Mouse (Mus musculus) forebrain, embryonic 12.5 days (tissue): ENCODE measurements around the gene Gm12166. TPM values are rescaled to one million over a fixed set of nuclear protein-coding genes. Genes with fewer than 3 reads are reported as not detected.
"Not testable (repeated sequence)": the region's sequence is repeated elsewhere in the genome, so short reads cannot be mapped to it uniquely, and the experiment has no call there.

Experiments
- ATAC-seq: fragments of 200-750 bp; cut with Nextera tagmentation; 2 replicates; pipeline ENCODE4 v1.8.0; 2017; ENCODE audit warnings: moderate TSS enrichment; ENCODE audit not compliant: low FRiP score
- H3K27ac ChIP-seq: fragments of 300-500 bp; sonication (generic); 2 replicates; pipeline ENCODE4 v1.5.1; 2016; ENCODE audit warnings: mild to moderate bottlenecking
- H3K27me3 ChIP-seq: fragments of 300-500 bp; sonication (generic); 2 replicates; pipeline ENCODE4 v1.6.1; 2016; ENCODE audit warnings: mild to moderate bottlenecking
- H3K36me3 ChIP-seq: fragments of 300-500 bp; sonication (generic); replicated peaks from 2 replicates; pipeline ENCODE4 v1.6.1; 2016; ENCODE audit warnings: mild to moderate bottlenecking
- H3K4me1 ChIP-seq: fragments of 300-500 bp; sonication (generic); 2 replicates; pipeline ENCODE4 v1.6.1; 2016
- H3K4me2 ChIP-seq: fragments of 300-500 bp; sonication (generic); 2 replicates; pipeline ENCODE4 v1.6.1; 2016; ENCODE audit warnings: mild to moderate bottlenecking, moderate library complexity
- H3K4me3 ChIP-seq: fragments of 300-500 bp; sonication (generic); replicated peaks from 2 replicates; pipeline ENCODE4 v1.5.1; 2016; ENCODE audit warnings: mild to moderate bottlenecking
- H3K9ac ChIP-seq: fragments of 300-500 bp; sonication (generic); 2 replicates; pipeline ENCODE4 v1.6.1; 2016; ENCODE audit warnings: mild to moderate bottlenecking
- H3K9me3 ChIP-seq: fragments of 300-500 bp; sonication (generic); 2 replicates; pipeline ENCODE4 v1.6.1; 2016
- WGBS: fragments of 180-500 bp; shearing (Covaris S2); methylation state at CpG from one replicate; pipeline ENCODE4 v1.1.7; 2016; 5-methylcytosine and 5-hydroxymethylcytosine counted together
- polyA plus RNA-seq: library from polyadenylated mRNA; unstranded; fragments of >200 nt; fragmentation: Nextera tagmentation; extraction: Ambion mirVana; gene quantifications from 2 replicates; pipeline ENCODE4 v1.2.1, GENCODE M21; 2016

Gene Gm12166
- 3.1 and 3.2 TPM in 2 replicates for polyA plus RNA-seq

DNA sequence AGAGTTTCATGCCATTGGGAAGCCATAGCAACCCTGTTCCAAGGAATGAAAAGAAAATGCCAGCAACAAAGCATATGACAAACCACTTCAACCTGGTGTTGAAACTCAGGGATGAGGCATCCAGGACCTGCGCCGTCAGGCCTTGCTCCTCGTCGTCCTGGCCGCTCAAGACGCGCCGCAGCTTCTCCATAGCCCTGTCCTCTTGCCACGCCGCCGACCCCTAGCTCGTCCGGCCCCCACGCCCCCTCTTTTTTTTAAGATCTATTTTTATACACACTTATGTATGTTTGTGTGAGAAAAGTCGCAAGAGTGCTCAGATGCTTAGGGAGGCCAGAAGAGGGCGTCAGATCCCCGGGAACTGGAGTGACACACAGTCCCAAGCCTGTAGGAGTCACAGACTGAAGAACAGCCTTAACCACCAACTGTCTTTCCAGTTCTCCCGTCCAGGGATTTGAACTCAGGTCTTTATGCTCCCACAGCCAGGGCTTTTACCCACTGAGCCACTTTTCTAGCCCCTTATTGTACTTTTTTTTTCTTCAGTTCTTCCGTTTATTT, at the start of gene Gm12166:
Gene Gm12166 (minus strand): TSS at position 217 of the 555 bp plus-strand sequence.
- not testable (repeated sequence) for H3K9ac ChIP-seq, H3K9me3 ChIP-seq, H3K27ac ChIP-seq, H3K36me3 ChIP-seq, H3K4me3 ChIP-seq, ATAC-seq, H3K4me2 ChIP-seq
- peaks cover 10% of the 10 kb centered on the region for H3K4me1 ChIP-seq
- WGBS, result 26% methylated on average over 19 of the region's 19 CpGs
- H3K27me3 ChIP-seq, result peaks cover 12% of the 10 kb centered on the region; the same call in 1 of the 2 replicates

DNA sequence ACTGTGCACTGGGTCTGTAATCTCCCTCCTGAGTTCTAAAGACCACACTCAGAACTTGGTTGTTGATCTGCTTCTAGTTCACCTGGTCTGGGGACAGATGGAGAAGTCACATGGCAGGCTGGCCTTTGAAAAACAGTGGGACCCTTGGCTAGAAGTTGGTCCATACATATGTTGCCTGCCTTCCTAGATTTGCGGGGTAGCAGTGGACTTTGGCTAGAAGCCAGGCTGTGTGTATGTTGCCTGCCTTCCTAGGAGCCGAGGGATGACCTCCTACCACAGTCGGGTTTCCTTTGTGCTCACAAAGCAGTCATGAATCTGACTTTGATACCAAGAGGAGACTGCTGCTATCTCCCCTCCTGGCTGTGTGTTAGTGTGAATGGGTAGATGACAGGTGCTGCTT, 44.9 kb upstream of the Gm12166 start:
- Histone ChIP-seq H3K4me2 (no peak overlapping the region), H3K4me3 (no peak overlapping the region), H3K27ac (no peak overlapping the region), H3K4me1 (0 out of 2 replicates have a peak, but pooled peaks cover under 1% of the 10 kb centered on the region), H3K9ac (no peak overlapping the region), H3K27me3 (no peaks in the 10 kb centered on the region), H3K9me3 (no peaks in the 10 kb centered on the region), H3K36me3 (peaks cover 17% of the 10 kb centered on the region; the same call in 1 of the 2 replicates)
- ATAC-seq, result no peak
- WGBS, result 94% methylated on average over 3 of the region's 3 CpGs

DNA sequence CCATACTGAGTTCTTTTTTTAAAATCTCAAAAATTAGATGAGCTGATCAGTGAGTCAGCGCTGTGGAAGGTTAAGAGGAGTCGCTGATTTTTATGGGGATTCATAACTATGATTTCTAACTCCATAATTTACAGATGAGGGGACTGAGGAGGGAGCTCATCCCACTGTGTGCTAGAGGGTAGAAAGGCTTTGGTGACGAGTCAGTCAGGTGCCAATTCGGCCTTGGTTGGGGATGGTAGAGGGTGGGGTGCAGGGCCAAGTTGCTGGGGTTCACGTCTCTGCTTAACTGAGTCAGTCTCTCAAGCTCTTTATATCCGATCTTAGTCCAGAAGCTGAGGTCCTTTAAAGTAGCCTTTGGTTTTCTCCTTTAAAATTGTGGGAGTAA, 44.1 kb upstream of the Gm12166 start:
- Histone ChIP-seq H3K27me3 (no peaks in the 10 kb centered on the region), H3K4me3 (no peak overlapping the region), H3K36me3 (peaks cover 17% of the 10 kb centered on the region; the same call in 1 of the 2 replicates), H3K9ac (no peak overlapping the region), H3K9me3 (no peaks in the 10 kb centered on the region), H3K4me2 (no peak overlapping the region), H3K27ac (no peak overlapping the region), H3K4me1 (no peaks in the 10 kb centered on the region)
- no peak for ATAC-seq
- 91% methylated on average over 6 of the region's 6 CpGs for WGBS

DNA sequence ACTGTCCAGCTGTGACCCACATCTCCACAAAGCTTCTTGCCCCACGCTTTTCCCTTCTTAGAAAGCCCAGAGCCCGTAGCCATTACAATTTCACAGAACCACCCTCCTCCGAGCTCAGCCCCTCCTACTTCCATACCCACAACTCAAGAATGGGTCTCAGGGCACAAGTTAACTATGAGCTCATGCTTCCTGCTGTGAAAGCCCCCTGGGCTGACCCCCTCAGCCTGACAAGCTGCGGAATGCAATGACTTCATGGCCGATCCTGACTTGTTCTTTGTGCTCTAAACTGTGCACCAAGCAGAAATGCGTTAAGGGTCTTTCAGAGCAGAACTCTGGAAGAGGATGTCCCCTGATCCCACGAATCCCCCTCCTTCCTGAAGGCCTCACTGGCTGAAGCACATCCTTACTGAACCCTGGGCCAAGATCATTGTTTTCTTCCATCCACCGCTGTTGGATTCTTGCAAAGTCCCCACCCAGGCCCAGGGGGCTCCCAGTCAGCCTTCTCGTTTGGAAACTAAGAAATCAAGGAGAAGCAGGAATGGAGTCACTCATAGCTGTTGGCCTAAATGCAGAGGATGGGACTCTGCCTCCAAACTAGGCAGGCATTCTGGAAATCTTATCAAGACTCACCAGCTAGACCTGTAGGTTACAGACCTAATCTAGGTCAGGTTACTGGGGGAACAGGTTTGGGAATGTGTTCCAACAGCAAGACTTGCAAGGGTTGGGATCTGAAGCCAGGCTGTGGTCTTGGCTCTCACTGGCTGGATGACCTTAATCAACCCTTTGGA, 43.5 kb upstream of the Gm12166 start:
- no peaks in the 10 kb centered on the region for H3K4me1 ChIP-seq
- no peak for ATAC-seq
- no peaks in the 10 kb centered on the region for H3K27me3 ChIP-seq
- H3K9me3 ChIP-seq, result no peaks in the 10 kb centered on the region
- H3K36me3 ChIP-seq, result peaks cover 13% of the 10 kb centered on the region; the same call in 1 of the 2 replicates
- WGBS, result 72% methylated on average over 9 of the region's 9 CpGs
- H3K4me2 ChIP-seq, result no peak overlapping the region
- H3K9ac ChIP-seq, result no peak overlapping the region
- H3K27ac ChIP-seq, result no peak overlapping the region
- no peak overlapping the region for H3K4me3 ChIP-seq

DNA sequence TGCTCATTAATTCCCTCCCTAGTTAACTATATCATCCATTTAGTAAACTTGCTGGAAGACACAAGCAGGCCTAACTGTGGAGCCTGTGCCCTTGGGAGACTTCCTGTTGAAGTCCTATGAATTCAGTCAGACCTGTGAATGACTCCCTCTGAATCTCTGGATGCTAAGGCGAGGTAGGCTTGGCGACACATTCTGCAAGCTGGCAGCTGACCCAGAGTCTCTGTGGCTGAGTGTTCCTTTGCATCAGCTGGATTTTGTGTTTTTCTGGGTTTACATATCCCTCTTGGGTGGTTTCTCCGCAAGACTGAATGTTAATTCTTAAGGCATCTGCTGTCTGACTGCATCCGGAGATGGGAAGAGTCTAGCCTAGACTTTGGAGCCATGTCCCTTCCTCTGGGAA, 40.0 kb upstream of the Gm12166 start:
- no peak for ATAC-seq
- H3K36me3 ChIP-seq, result 0 out of 2 replicates have a peak, but pooled peaks cover 6% of the 10 kb centered on the region
- no peaks in the 10 kb centered on the region for H3K9me3 ChIP-seq
- no peaks in the 10 kb centered on the region for H3K4me1 ChIP-seq
- H3K27me3 ChIP-seq, result no peaks in the 10 kb centered on the region
- H3K4me3 ChIP-seq, result no peak overlapping the region
- H3K4me2 ChIP-seq, result no peak overlapping the region
- H3K27ac ChIP-seq, result no peak overlapping the region
- no peak overlapping the region for H3K9ac ChIP-seq
- 89% methylated on average over 4 of the region's 4 CpGs for WGBS

DNA sequence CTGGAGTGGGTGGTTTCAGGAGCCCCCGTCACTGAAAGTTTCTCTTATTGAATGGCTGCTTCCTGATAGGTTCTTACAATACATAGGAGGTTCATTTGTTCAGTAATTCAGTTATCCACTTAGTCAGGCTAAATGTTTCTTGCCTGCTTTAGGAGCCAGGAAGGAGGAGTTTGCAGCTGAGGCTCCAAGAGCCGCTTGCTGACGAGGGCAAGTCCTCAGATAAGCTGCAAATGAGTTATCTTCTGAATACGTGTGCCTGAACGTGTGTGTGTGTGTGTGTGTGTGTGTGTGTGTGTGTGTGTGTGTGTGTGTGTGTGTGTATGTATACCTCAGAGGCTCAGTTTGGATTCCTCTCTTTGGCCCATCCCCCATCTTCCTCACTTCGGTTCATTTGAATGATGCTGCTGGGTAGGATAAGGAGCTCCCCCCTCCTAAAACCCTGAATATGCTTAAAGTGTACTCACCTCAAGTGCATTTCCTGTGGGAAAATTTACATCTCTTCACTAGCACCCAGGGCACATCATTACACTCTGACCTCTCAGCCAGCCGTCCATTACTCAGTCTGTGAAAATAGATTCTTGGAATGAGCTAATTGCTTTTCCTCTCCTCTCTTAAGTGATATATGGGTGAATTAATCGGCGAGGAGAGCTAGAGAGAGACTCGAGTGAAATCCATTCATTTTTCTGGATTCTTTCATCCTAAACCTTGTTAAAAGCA, 39.0 kb upstream of the Gm12166 start:
- Histone ChIP-seq H3K4me1 (no peaks in the 10 kb centered on the region), H3K27me3 (no peaks in the 10 kb centered on the region), H3K9ac (no peak overlapping the region), H3K4me2 (no peak overlapping the region), H3K9me3 (no peaks in the 10 kb centered on the region), H3K36me3 (0 out of 2 replicates have a peak, but pooled peaks cover 6% of the 10 kb centered on the region), H3K27ac (no peak overlapping the region), H3K4me3 (no peak overlapping the region)
- ATAC-seq, result no peak
- WGBS, result 65% methylated on average over 10 of the region's 10 CpGs

DNA sequence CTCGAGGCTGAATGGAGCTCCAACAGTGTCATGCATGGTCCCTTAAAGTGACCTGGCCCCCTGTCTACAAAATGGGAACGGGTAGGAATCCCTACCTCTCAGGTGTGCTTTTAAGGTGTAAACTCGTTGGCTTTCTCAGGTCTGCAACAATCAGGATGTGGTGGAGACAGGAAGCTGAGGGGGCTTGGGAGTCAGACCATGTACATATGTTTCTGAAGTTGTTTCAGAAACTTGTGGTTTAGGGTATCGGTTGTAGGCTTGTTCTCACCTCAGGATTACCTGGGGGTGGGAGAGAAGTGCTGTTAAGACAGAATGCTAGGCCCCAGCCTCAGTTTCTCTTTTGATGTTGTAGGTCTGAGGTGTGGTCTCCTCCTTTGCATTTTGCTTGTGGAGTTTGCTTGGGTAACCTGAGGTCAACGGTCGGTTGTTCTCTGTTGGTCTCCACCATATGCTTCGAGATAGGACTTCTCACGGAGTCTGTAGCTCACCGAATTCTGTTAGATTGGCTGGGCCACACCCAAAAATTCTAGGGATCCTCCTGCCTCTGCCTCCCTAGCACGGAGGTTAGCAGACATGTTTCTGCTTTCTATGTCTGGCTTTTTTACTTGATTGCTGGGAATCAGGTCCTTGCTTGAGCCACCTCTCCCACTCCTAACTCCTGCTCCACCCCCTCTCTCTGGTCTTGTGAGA, 38.1 kb upstream of the Gm12166 start:
- H3K4me3 ChIP-seq, result no peak overlapping the region
- no peaks in the 10 kb centered on the region for H3K9me3 ChIP-seq
- no peaks in the 10 kb centered on the region for H3K27me3 ChIP-seq
- no peak for ATAC-seq
- 0 out of 2 replicates have a peak, but pooled peaks cover 6% of the 10 kb centered on the region for H3K36me3 ChIP-seq
- no peaks in the 10 kb centered on the region for H3K4me1 ChIP-seq
- no peak overlapping the region for H3K4me2 ChIP-seq
- 89% methylated on average over 10 of the region's 10 CpGs for WGBS
- no peak overlapping the region for H3K27ac ChIP-seq
- H3K9ac ChIP-seq, result no peak overlapping the region

DNA sequence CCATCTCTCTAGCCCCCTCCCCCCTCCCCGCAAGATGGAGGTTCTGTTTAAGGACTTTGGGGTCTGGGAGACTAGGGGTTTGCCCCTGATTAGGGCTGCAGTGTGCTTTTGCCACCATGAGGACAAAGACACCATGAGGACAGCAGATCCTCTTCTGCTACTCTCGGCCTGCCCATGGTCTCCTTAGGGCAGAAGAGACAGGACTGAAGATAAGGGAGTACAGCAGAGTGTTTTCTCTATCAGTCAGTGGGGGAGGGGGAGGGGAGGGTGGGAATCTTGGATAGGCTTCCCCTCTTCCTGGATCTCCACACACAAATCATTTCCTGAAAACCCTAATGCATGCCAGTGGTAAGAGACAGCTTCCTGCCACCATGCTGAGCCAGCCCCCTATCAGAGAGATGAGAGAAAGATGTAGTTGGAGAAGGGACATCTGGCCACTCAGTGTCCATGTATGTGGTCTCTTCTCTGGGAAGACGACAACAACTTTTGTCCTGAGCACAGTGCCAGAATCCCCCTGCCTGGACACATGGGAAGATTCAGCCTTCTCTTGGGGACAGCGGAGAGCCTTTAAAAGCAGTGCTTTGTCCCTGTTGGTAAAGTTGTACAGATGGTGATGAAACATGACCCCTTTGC, 37.1 kb upstream of the Gm12166 start:
- no peaks in the 10 kb centered on the region for H3K9me3 ChIP-seq
- no peak overlapping the region for H3K27ac ChIP-seq
- no peaks in the 10 kb centered on the region for H3K4me1 ChIP-seq
- no peaks in the 10 kb centered on the region for H3K36me3 ChIP-seq
- ATAC-seq, result no peak
- WGBS, result 81% methylated on average over 4 of the region's 4 CpGs
- H3K9ac ChIP-seq, result no peak overlapping the region
- H3K4me2 ChIP-seq, result no peak overlapping the region
- no peaks in the 10 kb centered on the region for H3K27me3 ChIP-seq
- H3K4me3 ChIP-seq, result no peak overlapping the region

DNA sequence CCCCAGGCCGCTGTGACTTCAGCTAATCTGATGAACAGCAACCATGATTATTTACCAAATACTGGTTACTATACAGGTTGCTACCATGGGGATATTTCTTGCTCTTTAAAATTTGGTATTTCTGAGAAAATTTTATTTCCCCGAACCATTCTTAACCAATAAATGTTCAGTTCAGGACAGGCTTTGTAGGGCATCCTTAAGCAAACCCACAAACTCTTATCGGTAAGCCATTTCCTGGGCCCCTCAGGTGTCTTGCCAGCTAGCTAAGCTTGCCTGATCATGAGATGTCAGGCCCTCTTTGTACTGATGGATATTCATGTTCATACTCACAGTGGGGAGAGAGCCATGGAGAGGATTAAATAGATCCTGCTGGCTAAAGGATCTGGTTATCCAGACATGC, 34.3 kb upstream of the Gm12166 start:
- Histone ChIP-seq H3K4me2 (no peak overlapping the region), H3K4me3 (no peak overlapping the region), H3K36me3 (no peaks in the 10 kb centered on the region), H3K9ac (no peak overlapping the region), H3K4me1 (no peaks in the 10 kb centered on the region), H3K27me3 (no peaks in the 10 kb centered on the region), H3K27ac (no peak overlapping the region), H3K9me3 (no peaks in the 10 kb centered on the region)
- ATAC-seq, result no peak
- WGBS, result 94% methylated on average over 3 of the region's 3 CpGs

DNA sequence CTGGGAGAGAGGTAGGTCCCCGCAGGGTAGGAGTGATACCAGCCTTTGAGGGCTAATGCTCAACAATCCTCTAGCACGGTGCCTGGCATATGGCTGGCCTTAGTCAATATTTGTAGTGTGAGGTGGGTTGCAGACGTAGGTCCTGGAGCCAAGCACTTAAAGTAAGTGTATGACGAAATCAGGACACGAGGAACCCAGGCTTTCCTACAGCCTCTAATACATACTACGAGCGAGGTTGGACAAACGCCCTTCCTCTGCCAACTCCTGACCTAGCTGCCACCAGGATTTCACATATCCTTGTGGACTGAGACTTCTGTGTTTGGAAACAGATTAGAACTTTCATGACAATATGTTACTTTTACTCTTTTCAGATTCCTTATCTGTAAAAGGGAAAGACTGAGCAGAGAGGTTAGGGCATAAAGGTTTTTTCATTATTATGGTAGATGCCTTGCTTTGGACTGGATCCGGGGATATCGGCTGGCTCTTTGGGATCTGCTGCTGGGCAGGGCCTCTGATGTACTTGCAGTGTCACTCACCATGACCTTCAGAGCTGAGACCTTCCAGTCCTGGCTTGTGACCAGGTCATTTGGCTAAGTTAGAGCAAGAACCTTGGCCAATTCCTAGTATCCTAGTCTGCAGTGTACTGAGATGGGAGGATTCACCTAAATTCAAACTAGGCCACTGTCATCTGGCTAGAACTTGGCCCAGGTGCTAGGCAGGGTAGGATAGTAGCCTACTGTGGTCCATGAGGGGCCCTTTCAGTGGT, 33.5 kb upstream of the Gm12166 start:
- Histone ChIP-seq H3K4me1 (no peaks in the 10 kb centered on the region), H3K27me3 (no peaks in the 10 kb centered on the region), H3K9me3 (no peaks in the 10 kb centered on the region), H3K4me3 (no peak overlapping the region), H3K36me3 (no peaks in the 10 kb centered on the region), H3K27ac (no peak overlapping the region), H3K4me2 (no peak overlapping the region), H3K9ac (no peak overlapping the region)
- ATAC-seq, result no peak
- WGBS, result 95% methylated on average over 10 of the region's 10 CpGs

DNA sequence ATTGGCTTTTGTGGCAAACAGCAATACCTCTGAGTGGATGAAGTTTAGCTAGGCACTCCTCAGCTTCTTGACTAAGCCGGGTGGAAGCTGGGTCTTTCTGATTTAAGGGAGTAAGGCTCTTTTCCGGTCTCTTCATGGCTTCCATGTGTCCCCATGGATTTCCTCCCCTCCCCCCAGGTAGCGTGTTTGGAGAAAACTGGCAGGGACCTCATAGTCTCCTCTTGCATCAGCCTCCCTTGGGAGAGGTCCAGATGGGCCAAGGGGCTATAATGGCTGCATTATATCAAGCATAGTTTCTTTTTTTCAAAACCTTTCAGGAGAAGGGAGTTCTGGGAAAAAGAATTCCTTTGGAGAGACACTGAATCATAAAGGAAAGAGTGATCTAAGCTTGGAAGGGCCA, 32.4 kb upstream of the Gm12166 start:
- Histone ChIP-seq H3K4me1 (no peaks in the 10 kb centered on the region), H3K27ac (no peak overlapping the region), H3K4me2 (no peak overlapping the region), H3K4me3 (no peak overlapping the region), H3K27me3 (no peaks in the 10 kb centered on the region), H3K9ac (no peak overlapping the region), H3K36me3 (no peaks in the 10 kb centered on the region), H3K9me3 (no peaks in the 10 kb centered on the region)
- WGBS, result 85% methylated on average over 3 of the region's 3 CpGs
- ATAC-seq, result no peak
